Mouse (Mus musculus) bone marrow, adult 2 months (tissue): Measurements from ENCODE around the gene BC034090. TPM values are rescaled to one million over a fixed set of nuclear protein-coding genes. Genes with fewer than 3 reads are reported as not detected.

Experiments
- H3K27ac ChIP-seq: fragments of 200-500 bp; 2 replicates; pipeline ENCODE4 v1.5.1; 2012; ENCODE audit warnings: low read depth, mild to moderate bottlenecking, control low read depth, inconsistent platforms, low read length; ENCODE audit not compliant: control insufficient read depth, poor library complexity, insufficient read depth
- H3K4me1 ChIP-seq: fragments of 200-500 bp; 2 replicates; pipeline ENCODE4 v1.6.1; 2011; ENCODE audit warnings: low read length; ENCODE audit not compliant: control insufficient read depth, insufficient read depth
- H3K4me3 ChIP-seq: fragments of 200-500 bp; replicated peaks from 2 replicates; pipeline ENCODE3; 2011; ENCODE audit warnings: mild to moderate bottlenecking, low read depth, low read length, control low read depth; ENCODE audit not compliant: control insufficient read depth
- CTCF ChIP-seq: fragments of 200-500 bp; IDR thresholded peaks from 2 replicates; pipeline ENCODE4 v1.5.1; 2011; ENCODE audit warnings: low read length, control low read depth; ENCODE audit not compliant: control insufficient read depth, insufficient read depth
- POLR2A ChIP-seq: fragments of 200-500 bp; IDR thresholded peaks from 2 replicates; pipeline ENCODE4 v1.6.1; 2011; ENCODE audit warnings: low read depth, mild to moderate bottlenecking, control low read depth, low read length, borderline replicate concordance; ENCODE audit not compliant: control insufficient read depth
- WGBS: fragments of 180-500 bp; shearing (Covaris S2); methylation state at CpG from one replicate; pipeline ENCODE4 v1.1.7; 2018; 5-methylcytosine and 5-hydroxymethylcytosine counted together
- polyA plus RNA-seq: library from polyadenylated mRNA; stranded (reverse); fragments of >200 nt; gene quantifications from 2 replicates; pipeline ENCODE4 v1.2.4, GENCODE M21; 2011; ENCODE audit warnings: low replicate concordance; ENCODE audit not compliant: missing spikeins, insufficient read depth, insufficient read length

BC034090 gene
- polyA plus RNA-seq, 1 experiment: 2.5 TPM

DNA sequence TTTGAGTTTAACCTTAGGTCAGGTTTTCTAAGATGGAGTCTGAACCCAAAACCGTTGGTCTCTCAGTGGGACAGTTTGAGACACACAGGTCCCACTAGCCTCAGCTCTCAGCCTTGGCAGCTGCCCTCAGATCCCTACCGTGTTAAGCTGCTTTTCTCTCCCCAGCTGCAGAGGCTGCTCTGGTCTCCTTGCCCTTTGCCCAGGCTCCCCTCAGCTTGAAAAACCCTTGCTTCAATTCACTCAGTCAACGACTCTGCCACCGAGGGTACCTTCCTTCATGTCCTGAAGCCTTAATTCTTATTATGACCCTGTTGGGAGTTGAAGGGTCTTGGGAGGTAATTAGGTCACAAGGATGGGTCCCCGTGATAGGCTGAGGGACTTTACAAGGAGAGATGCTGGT is 5.7 kb upstream of the BC034090 start:
- no peak overlapping the region for H3K4me3 ChIP-seq
- TF ChIP-seq POLR2A: no peak
- no peak for TF ChIP-seq CTCF
- H3K27ac ChIP-seq: no peak overlapping the region
- no peaks in the 10 kb centered on the region for H3K4me1 ChIP-seq
- 64% methylated on average over 5 of the region's 5 CpGs for WGBS

DNA sequence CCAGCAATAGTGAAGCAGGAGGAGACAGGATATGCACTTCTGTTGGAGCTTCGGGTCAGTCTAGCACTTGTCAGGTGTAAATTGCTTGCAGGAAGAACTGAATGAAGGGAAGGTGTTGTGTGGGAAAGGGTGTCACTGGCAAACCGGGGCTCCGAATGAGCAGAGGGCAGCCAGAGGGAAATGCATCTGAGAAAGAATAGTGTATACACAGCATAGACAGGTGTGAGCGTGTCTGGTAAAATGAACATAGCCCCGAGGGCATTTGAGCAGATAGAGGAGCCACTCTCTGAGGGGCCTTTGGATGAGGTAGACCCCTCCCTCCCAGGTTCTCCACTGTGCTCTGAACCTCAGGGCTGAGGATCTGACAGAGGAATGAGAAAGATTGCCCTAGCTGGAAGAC is 3.8 kb upstream of the BC034090 start:
- WGBS: 57% methylated on average over 5 of the region's 5 CpGs
- no peak overlapping the region for H3K4me3 ChIP-seq
- H3K27ac ChIP-seq: no peak overlapping the region
- no peaks in the 10 kb centered on the region for H3K4me1 ChIP-seq
- TF ChIP-seq CTCF: no peak
- TF ChIP-seq POLR2A: no peak

DNA sequence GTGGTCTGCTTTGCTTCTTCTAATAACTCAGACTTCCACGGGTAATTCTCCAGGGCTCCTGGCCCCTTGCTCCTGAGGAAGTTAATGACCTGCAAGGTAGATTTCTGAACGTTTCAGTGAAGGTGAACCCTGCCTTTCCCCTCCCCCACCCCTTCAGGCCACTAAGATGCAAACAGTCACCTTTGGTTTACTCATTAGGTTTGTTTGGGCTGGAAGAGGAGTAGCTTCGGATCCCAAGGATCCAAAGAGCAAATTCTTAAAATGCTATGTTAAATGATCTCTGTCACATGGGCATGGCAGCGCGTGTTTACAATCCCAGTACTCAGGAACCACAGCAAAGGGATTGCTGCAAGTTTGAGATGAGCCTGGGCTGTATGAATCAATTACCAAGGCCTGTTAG is 3.2 kb upstream of the BC034090 start:
- H3K27ac ChIP-seq: no peak overlapping the region
- no peak overlapping the region for H3K4me3 ChIP-seq
- no peaks in the 10 kb centered on the region for H3K4me1 ChIP-seq
- 47% methylated on average over 5 of the region's 5 CpGs for WGBS
- TF ChIP-seq POLR2A (no peak), CTCF (no peak)

DNA sequence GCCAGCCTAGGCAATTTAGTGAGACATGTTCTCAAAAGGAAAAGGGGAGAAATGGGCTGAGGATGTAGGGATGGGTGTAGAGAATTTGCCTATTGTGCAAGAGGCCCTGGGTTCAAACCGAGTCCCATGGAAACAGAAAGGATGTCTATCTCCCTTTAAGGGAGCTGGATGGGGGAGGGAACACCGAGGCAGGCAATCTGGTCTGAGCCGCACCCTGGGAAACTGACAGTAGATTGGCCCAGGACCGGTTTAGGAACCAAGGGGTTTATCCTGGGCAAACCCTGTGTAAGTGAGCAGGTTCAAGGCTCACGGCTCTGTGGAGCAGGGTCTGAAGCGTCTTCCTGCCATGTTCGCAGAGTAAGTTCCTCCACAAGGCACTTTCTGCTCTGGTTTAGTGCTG is 1.3 kb upstream of the BC034090 start:
- Histone ChIP-seq H3K4me1 (no peaks in the 10 kb centered on the region), H3K27ac (no peak overlapping the region), H3K4me3 (no peak overlapping the region)
- TF ChIP-seq POLR2A (no peak), CTCF (no peak)
- 77% methylated on average over 7 of the region's 7 CpGs for WGBS

DNA sequence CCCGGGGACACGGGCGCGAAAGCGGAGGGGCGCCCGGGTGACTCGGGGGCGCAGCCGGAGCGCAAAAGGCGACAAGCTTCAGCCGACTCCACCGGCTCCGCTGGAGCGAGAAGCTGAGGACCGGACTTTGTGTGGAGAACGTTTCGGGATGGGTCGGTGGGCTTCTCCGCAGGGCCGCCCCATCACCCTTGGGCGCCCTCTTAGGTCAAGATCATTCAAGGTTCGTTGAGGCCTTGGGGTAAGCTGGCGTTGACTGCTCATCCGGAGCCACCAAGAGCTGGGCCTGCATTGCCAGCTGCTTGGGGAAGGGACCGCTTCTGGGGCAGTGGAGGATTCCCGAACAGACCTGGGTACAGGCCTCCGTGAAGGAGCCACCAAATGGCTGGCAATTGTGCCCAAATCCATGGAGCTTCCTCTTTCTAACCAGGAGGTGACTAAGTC is 547 bp upstream of the BC034090 start:
- Histone ChIP-seq H3K27ac (no peak overlapping the region), H3K4me1 (no peaks in the 10 kb centered on the region), H3K4me3 (no peak overlapping the region)
- TF ChIP-seq POLR2A (no peak), CTCF (no peak)
- WGBS: 14% methylated on average over 29 of the region's 29 CpGs

DNA sequence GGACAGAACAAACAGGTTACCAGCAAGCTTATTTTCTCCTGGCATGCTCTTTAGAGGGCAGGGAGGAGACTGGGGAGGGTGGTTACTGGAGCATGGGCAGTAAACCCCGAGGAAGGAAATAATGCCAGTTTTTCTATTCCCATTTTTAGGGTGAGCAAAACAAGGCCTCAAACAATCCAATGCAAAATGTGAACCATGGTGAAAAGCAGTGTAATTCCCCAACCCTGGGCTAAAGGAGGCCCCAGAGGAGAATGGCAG is 1.8 kb downstream of the BC034090 start:
- Histone ChIP-seq H3K4me3 (no peak overlapping the region), H3K4me1 (no peaks in the 10 kb centered on the region), H3K27ac (no peak overlapping the region)
- WGBS: 65% methylated on average over 1 of the region's 1 CpGs
- TF ChIP-seq POLR2A (no peak), CTCF (no peak)

DNA sequence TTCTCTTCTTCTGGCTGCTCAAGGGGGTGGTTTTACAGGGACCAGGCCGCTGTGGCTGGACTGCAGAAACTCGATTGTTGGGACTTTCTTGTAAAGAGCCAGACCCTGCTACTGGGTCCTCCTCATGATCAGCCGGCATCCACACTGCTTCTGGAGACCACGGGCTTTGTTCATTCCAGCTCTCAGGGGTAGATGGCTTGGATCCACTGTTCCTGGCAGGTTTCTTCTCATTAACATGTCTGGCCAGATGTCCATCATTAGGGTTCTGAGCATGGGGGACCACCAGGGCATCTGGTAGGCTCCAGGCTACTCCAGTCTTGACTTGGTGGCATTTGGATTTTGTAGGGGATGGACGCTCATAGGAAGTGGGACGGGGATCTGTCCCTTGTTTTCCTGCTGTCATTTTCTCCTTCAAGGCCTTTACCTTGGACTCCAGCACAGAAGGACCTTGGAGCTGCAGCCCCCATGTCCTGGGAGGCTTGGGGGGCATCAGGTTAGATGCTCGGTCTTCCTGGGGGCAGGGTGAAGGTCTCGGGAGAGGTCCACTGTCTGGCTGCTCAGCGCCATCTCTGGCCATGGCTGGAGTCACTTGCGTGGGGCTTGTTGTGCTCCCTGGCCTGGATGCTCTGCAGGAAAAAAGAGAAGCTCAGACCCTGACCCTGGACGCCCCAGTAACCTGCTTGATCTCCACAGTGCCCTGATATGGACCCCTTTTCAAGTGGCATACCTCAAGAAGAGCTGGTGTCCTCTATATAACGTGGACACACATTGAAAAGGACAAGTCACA is 2.4 kb downstream of the BC034090 start:
- no peak overlapping the region for H3K4me3 ChIP-seq
- no peak for TF ChIP-seq CTCF
- no peak for TF ChIP-seq POLR2A
- 73% methylated on average over 12 of the region's 12 CpGs for WGBS
- no peaks in the 10 kb centered on the region for H3K4me1 ChIP-seq
- H3K27ac ChIP-seq: no peak overlapping the region

DNA sequence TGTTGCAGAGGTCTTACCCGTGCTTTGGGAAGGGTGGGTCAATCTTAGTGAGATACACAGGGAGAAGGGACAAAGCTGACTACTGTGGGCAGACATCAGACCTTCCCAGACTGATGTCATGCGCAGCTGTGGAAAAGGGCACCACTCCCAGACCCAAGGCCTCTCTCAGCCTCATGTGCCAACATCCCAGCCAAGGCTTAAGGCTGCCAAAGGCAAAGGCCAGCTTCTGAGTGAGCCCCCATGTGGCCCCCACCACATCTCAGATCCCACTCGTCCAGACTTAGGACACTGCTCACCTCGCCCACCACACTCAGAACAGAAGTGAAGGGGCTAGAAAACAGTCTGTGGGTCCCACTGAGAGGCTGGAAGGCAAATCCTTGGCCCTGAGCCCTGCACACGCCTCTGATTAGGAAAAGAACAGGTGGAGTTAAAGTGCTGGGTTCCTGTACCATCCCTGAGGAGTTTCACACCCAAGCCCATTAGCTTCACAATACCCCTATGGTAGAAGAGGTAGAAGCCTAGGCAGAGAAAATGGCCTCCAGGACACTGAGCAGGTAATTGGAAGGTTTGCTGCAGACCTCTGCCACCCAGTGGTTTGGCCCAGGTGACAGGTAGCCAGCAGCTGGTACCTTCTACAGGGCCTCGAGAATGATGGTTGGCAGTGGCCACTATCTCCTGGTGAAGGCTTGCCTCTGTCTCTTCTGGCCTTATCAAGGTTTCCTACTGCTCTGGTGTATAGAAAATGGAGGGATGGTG is 4.1 kb downstream of the BC034090 start:
- WGBS: 75% methylated on average over 6 of the region's 6 CpGs
- TF ChIP-seq CTCF (no peak), POLR2A (no peak)
- H3K4me3 ChIP-seq: no peak overlapping the region
- no peaks in the 10 kb centered on the region for H3K4me1 ChIP-seq
- no peak overlapping the region for H3K27ac ChIP-seq

DNA sequence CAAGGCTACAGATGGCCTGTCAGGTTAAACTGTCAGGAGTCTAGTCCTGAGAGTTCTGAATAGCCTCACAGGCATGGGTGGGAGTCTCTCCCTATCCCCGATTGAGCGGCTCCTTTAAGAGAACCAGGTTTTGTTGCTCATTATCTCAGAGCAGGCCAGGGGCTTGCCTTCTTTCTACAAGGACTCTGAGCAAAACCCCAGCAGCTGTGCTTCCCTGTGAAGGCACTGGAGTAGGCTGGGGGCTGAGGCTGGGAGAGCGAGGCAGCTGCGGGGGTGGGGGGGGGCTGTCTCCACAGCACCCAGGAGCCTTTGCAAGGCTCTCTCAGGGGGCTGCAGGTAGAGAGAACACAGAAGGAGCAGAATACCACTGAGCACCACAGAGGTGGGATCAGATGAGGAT is 5.1 kb downstream of the BC034090 start:
- 92% methylated on average over 4 of the region's 4 CpGs for WGBS
- H3K4me3 ChIP-seq: no peak overlapping the region

More for the DNA sequence above, 5.1 kb downstream of the BC034090 start:
- Histone ChIP-seq H3K4me1 (no peaks in the 10 kb centered on the region), H3K27ac (no peak overlapping the region)
- TF ChIP-seq POLR2A (no peak), CTCF (no peak)
